Mouse (Mus musculus): ENCODE results near the gene Psma5.

Gene Psma5

DNA sequence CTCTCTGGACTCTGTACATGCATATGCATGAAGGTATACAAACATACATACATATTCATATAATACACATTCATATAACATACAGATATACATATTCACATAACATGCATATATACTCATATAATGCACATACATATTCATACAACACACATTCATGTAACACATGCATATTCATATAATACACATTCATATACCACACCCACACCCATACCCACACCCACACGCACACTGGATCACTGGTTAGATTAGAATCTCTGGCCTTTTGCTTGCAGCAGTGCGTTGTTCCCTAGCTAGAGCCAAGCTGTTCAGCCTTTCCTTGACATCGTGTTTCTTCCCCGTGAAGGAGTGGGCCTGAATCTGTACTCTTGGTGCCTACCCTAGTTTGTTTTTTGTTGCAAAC is 48.0 kb downstream of the Psma5 start:
- in situ Hi-C loops (cut with MseI, MboI) = no loop called here

DNA sequence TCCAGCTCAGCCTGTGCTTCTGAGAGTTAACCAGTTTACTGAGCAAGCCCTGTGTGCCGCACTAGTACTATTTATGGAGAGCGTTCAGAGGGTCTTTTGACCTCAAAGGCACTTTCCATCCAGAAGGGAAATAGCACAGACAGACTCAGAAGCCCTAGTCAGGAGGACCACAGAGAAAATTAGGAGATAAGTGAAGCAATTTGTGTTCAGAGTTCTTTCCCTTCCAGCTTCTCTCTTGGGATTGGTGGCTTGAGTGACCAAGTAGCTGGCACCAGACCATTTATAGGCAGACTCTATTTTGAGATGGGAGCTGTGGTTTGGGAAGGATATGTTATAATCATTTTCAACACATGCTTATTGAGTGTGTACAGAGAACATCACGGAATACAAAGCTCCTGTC is 49.7 kb downstream of the Psma5 start:
- in situ Hi-C loops (cut with MseI, MboI) = no loop called here

DNA sequence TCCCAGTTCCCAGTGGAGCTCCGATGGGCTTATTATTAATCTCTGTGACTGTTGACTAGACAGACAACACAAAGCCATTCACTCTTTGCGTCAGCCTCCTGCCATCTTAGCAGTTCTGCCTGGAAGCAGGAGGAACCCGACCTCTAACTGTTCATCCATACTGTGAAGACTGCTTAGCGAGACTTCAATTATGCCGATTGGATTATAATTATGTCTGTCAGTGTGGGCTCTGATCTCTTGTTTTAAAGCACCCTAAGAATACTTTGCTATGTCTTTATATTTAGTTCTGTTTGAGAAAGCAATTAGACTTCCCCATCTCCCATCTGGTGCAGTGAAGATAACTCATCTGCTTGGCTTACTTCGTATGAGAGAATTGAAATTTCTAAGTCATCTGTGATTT is 50.8 kb downstream of the Psma5 start:
- in situ Hi-C loops (cut with MseI, MboI) = no loop called here

DNA sequence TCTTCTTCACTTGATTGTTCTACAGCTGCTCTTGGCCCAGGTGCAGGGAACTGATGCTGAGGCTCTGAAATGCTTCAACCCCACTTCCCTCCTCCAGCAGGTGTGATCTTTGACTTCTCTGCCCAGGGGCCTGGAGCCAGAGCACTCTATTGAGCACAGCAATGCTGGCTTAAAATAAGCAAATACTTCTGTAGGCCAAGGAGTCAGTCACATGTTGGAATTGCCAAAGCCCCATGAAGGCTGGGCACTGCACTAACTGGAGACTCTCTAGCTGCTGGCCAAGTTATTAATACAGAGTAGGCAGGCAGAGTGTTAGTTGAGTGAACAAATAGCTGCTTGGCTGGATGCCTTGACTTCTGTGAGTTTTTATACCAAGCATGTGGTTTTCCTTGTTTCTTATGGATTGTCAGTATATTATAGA is 54.2 kb downstream of the Psma5 start:
- in situ Hi-C loops (cut with MseI, MboI) = no loop called here

DNA sequence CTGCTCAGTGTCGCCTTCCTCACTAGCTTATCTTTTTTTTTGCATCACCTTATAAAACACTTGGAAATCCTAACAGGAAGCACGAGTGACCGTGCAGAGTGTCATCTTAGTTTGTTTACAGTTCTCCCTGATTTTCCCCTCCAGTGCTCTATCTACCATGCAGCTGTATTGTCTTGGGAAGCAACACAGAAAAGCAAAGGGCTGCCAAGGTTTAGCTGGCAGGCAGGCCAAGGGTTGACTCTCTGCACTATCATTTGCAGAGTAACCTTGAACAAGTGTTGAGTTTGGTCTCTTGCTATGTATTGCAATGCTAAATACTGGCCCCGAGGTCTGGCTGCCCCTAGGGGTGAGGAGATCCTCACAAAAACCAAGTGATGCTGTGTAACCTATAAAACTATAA is 55.0 kb downstream of the Psma5 start:
- in situ Hi-C loops (cut with MseI, MboI) = no loop called here

DNA sequence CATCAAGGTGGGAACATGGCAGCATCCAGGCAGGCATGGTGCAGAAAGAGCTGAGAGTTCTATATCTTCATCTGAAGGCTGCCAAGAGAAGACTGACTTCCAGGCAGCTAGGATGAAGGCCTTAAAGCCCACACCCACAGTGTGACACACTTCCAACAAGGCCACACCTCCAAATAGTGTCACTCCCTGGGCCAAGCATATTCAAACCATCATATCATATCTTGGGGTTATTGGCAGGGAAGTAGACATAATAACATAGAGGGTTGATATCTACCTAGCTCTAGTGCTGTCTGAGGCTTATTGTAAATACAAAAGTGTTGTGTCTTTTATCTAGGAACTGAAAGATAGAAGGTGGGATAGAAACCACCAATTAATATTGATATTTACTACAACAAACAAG is 55.7 kb downstream of the Psma5 start:
- in situ Hi-C loops (cut with MseI, MboI) = no loop called here

DNA sequence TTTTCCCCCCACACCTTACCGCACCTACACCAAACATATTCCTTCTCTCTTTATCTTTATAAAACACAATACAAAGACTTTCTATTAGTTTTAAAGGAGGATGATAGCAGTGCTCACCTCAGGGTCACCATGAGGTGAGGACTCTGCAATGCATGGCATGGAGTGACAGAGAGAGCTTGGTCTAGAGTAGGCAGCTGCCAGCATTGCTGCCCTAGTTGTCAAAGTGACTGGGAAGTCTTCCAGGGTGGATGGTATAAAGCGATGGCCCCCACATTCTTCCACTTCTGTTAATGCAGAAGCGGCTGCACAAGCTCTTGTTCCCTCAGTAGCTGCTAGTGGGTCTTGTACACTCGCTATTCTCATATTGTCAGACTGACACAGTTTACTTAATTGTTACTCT is 56.4 kb downstream of the Psma5 start:
- in situ Hi-C loops (cut with MseI, MboI) = no loop called here

DNA sequence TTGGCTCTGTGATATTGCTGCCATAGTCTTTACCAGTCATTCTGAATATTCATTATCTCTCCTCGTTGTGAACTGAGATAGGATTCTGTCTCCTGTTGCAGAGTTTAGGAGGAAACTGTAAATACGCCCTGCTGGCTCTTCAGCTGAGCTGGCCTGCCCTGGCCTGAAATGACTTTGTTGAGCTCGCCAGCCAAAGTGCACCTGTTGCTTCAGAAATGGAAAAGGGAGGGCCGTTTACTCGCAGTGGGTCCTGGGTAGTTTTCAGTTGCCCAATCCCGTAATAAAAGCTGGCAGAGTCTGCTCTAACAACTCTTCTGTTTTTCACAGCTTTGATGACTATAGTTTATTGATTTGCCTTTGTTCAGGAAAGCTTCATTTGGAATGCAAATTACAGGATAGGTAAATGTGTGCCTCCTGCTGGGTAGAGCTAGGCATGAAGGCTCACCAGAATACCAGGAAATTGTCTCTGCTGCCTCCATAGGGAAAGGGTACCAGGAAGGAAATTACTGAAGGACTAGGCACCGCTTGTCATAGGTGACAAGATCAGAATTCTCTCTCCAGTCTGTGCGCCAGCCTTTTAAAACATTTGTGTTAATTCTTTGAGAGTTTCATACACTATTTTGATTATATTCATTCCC is 57.4 kb downstream of the Psma5 start:
- in situ Hi-C loops (cut with MseI, MboI) = no loop called here

DNA sequence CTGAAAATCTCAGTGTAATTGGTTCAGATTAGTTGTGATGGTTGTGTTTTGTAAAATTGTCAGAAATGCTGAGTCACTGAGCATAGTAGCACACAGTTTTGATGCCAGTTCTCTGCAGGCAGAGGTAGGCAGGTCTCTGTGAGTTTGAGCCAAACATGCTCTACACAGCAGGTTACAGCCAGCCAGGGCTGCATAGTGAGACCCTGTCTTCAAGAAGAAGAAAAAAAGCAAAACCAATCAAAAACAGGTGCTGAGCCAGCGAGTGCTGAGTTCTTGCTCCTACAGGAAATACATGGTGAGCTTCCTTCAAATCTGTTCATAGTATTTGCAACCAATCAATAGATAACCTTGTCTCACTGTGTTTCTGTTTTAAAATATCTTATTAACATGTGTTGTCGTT is 61.8 kb downstream of the Psma5 start:
- in situ Hi-C loops (cut with MseI, MboI) = no loop called here

DNA sequence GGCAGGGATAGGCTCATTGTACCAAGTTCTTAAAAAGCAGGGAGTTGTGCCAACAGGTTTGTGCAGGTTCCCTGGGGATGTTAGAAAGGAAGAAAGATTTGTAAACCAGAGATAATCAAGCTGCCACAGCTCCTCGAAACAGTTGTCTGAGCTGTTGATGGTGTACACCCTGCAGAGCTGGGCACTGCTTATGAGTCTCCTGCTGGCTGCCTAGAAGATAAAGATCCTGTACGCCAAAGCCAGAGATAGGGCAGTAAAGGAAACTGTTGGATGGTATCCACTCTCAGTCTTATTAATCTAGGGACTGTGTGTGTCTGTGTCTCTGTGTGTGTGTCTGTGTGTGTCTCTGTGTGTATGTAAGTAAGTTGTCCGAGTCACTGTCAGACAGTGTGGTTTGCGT is 64.9 kb downstream of the Psma5 start:
- in situ Hi-C loops (cut with MseI, MboI) = no loop called here

DNA sequence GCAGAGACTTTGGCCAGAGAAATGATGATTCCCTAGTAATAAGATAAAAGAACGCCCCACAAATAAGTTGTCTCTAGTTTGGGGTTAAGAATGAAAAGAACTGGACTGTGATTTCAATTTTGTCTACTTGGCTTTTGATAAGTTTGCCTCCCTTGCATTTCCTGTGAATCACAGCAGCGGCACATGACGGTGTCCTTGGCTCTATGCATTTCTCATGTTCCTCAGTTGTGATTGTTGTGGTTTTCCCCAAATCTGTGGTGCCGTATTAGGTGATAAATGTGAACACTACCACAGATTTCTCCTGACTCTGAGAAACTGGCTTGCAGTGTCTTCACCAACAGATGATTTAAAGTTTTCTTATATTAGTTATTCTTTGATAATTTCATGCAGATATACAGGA is 65.4 kb downstream of the Psma5 start:
- in situ Hi-C loops (cut with MseI, MboI) = no loop called here

DNA sequence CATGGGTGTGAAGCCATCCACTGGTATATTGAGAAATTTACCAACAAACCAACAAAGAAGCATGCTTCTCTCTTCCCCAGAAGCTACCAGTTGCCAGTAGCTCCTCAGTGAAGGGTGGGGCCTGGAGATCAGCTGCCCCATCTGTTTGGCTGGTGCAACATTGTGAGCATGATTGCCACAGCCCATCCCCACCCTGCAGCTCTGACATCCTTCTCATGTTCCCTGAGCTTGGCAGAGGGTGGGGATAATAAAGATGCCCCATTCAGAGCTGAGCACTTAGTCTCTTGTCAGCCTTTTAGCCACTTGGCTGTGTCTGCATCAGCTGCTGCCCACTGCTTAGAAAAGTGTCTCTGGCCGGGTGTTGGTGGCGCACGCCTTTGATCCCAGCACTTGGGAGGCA is 66.2 kb downstream of the Psma5 start:
- in situ Hi-C loops (cut with MseI, MboI) = no loop called here

DNA sequence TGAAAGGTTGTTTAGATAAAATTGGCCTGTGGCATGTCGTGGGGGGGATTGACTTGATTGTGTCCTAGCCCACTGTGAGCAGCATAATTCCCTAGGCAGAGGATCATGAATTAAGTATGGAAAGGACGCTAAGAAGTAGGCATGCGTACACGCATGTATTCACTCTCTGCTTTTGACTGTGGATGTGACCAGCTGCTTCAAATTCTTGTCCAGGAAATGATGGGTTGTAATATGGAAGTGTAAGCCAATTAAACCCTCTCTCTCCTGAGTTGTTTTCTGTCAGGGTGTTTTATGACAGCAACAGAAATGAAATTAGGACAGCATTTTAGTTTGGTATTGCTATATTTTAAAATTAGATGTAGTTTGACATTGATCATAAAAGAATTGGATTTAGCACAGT is 68.1 kb downstream of the Psma5 start:
- in situ Hi-C loops (cut with MseI, MboI) = no loop called here

DNA sequence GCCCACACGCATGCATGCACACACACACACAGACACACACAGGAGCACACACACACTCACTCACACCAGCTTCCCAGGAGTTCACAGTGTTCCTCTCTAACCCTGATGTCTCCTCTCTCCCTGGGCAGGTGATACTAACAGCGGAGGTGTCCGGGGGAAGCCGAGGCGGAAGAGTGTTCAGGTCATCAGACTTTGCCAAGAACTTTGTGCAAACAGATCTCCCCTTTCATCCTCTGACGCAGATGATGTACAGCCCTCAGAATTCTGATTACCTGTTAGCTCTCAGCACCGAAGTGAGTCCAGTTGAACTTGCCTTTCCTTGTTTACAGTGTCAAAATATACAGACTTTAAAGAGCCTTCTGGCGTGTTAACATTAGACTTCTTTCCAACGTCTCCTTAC is 68.8 kb downstream of the Psma5 start:
- in situ Hi-C loops (cut with MseI, MboI) = no loop called here

DNA sequence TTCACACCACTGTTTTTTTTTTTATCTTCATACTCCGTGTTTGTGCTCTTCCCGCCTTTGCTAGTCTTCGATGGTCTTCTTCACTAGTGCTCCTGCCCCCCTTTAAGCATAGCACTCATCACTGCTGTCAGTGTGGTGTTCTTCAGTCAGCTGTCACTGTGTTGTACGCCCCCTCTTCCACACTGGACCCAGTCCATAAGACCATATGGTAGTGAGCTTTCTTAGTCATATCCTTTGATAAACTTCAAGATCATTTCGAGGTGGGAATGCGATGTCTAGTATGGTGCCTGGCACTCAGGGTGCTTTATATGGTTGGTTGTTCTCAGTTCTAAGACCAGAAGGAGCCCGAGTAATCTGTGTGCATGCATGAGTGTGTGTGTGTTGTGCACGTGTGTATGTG is 70.5 kb downstream of the Psma5 start:
- in situ Hi-C loops (cut with MseI, MboI) = no loop called here

DNA sequence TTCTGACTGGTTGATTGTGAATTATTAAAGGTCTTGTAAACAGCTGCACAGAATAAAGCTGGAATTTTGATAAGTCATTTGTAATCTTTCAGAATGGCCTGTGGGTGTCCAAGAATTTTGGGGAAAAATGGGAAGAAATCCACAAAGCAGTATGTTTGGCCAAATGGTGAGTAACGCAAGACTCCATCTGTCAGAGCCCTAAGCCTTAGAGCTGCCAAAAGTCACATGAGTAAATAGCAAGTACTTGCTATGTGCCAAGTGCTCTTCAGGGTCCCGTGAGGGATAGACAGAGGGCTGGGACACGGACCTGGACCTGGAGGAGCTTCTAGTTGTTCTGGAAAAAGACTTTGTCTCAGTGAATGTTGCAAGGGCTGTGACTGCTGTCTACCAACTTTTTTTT is 71.2 kb downstream of the Psma5 start:
- in situ Hi-C loops (cut with MseI, MboI) = no loop called here

DNA sequence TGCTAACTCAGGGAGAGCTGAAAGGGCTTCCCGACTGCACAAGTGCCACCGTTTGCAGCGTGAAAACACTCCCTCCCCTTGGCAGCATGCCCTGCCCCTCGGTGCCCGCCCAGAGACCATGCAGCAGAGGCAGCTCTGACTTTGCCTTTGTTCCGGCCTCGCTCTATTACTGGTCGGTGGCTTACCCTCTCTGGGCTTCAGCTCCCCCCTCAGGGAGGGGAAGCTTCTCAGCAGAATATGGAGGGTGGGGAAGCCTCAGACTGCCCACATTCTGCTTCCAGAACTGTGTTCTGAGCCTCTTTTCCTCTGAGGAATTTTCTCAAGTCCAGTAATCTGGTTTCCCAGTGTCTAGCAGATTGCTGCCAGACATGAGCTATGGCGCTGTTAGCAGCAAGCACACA is 71.7 kb downstream of the Psma5 start:
- in situ Hi-C loops (cut with MseI, MboI) = no loop called here

Data from mouse trophoblast stem cell (cell line).